Mouse (Mus musculus) heart, adult 2 months (tissue): ENCODE results near the gene Ppp1r14b.

Experiments used
- CTCF ChIP-seq: fragments of 200-600 bp; IDR thresholded peaks from 2 replicates; pipeline ENCODE4 v1.8.1; 2022; ENCODE audit warnings: antibody characterized with exemption, mild to moderate bottlenecking, moderate library complexity
- EP300 ChIP-seq: fragments of 200-500 bp; IDR thresholded peaks from 2 replicates; pipeline ENCODE4 v1.6.1; 2011; ENCODE audit warnings: low read depth, low read length, control low read depth; ENCODE audit not compliant: insufficient read depth
- POLR2A ChIP-seq: fragments of 200-500 bp; IDR thresholded peaks from 2 replicates; pipeline ENCODE4 v1.6.1; 2011; ENCODE audit warnings: mild to moderate bottlenecking, low read depth, low read length, control low read depth; ENCODE audit not compliant: insufficient read depth

DNA sequence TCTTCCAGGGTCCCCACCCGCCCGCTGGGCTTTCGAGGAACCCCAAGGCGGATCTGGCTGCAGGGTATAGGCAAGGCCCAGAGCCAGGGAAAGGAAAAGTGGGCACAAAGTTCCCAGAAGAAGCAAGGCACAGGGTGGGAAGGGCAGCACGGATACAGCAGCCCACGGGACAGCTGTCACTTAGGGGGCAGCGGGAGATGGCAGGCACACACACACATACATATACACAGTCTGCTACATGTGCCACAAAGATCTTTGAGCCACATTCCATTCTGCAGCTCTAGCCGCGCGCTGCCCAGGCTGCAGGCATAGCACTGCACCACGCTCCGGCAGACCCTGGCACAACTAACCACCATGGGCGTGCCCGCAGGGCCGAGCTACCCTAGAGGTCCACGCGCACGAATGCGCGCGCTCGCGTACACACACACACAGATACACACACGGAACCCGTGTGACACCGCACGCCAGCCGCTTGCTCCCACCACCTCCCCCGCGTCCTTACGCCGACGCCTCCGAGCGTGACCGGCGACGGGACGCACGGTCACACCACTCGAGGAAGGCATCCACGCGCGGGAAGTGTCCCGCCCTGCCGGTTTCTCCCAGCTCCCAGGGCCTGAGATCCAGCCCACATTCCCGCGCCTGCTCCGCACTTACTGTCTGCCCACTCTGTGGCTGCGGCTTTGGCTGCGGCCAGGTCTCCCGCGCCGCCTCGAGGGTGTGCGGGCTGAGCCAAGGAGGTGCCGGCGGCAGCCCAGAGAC lies 41.2 kb upstream of the Ppp1r14b start:
- TF ChIP-seq CTCF (no peak), POLR2A (no peak), EP300 (no peak)
